Mouse (Mus musculus): ENCODE results near the gene Asic1. TPM values are rescaled to one million over a fixed set of nuclear protein-coding genes. Genes with fewer than 3 reads are reported as not detected.

Gene Asic1
- total and polyA plus RNA-seq, 3 experiments: 0.08 to 1.0 TPM; not detected in 1

GRCm38 (mm10) chr15:99715361-99715865 is 45.2 kb downstream of the Asic1 start (continued):
- TF ChIP-seq NRF1 (IDR thresholded peaks at IDR 0.05; ENCODE audit: insufficient read depth, low read depth, low read length, poor library complexity, severe bottlenecking) (no peak), ELF1 (IDR thresholded peaks at IDR 0.05; ENCODE audit: low read depth, low read length) (no peak)

GRCm38 (mm10) chr15:99715982-99716746 is 46.0 kb downstream of the Asic1 start:
- H3K9ac ChIP-seq (ENCODE audit: control insufficient read depth, low read depth, low read length, poor library complexity, severe bottlenecking): no peak overlapping the region
- TF ChIP-seq E2F4 (IDR thresholded peaks at IDR 0.05; ENCODE audit: borderline replicate concordance, low read depth, low read length): no peak
- no peak for TF ChIP-seq MAZ (IDR thresholded peaks at IDR 0.05; ENCODE audit: low read depth, low read length)
- no peak for TF ChIP-seq SIN3A (IDR thresholded peaks at IDR 0.05; ENCODE audit: low read length)
- TF ChIP-seq USF1 (IDR thresholded peaks at IDR 0.05; ENCODE audit: low read depth, low read length): no peak
- TF ChIP-seq ZMIZ1 (IDR thresholded peaks at IDR 0.05; ENCODE audit: low read depth, low read length): no peak
- no peak for TF ChIP-seq MAX (IDR thresholded peaks at IDR 0.05; ENCODE audit: low read length)
- no peak for TF ChIP-seq ELF1 (IDR thresholded peaks at IDR 0.05; ENCODE audit: low read depth, low read length)
- no peak for TF ChIP-seq GATA1 (IDR thresholded peaks at IDR 0.05; ENCODE audit: low read depth, low read length)

GRCm38 (mm10) chr15:99716814-99717213 is 46.6 kb downstream of the Asic1 start:
- Histone ChIP-seq H3K27me3 (ENCODE audit: control insufficient read depth in 1 of 2, insufficient read depth in 2 of 2, low read length in 2 of 2) (no peaks in the 10 kb centered on the region), H3K4me3 (ENCODE audit: control insufficient read depth in 1 of 2, insufficient read depth in 1 of 2, low read depth in 2 of 2, low read length in 2 of 2) (no peak overlapping the region), H3K36me3 (ENCODE audit: control insufficient read depth in 1 of 2, insufficient read depth in 2 of 2, low read length in 2 of 2) (peaks cover 0 to 10% of the 10 kb centered on the region in 2 experiments; a peak in 2 of 4 replicates), H3K27ac (ENCODE audit: control insufficient read depth, low read depth, low read length) (no peak overlapping the region), H3K9me3 (replicated peaks; ENCODE audit: insufficient read depth, low read length) (no peaks in the 10 kb centered on the region), H3K9ac (ENCODE audit: control insufficient read depth, low read depth, low read length, poor library complexity, severe bottlenecking) (no peak overlapping the region), H3K79me2 (ENCODE audit: control insufficient read depth, insufficient read depth, low read length, poor library complexity) (no peaks in the 10 kb centered on the region), H3K4me1 (ENCODE audit: control insufficient read depth in 1 of 2, insufficient read depth in 2 of 2, low read length in 2 of 2) (peaks cover 2 to 12% of the 10 kb centered on the region in 2 experiments)
- TF ChIP-seq UBTF (IDR thresholded peaks at IDR 0.05; ENCODE audit: borderline replicate concordance, insufficient read depth, low read depth, low read length): no peak
- TF ChIP-seq USF1 (IDR thresholded peaks at IDR 0.05; ENCODE audit: low read depth, low read length): no peak
- no peak for TF ChIP-seq POLR2A (IDR thresholded peaks at IDR 0.05; ENCODE audit: control insufficient read depth in 1 of 2, insufficient read depth in 1 of 2, low read depth in 1 of 2, low read length in 2 of 2, poor library complexity in 1 of 2)
- no peak for TF ChIP-seq ZMIZ1 (IDR thresholded peaks at IDR 0.05; ENCODE audit: low read depth, low read length)
- no peak for TF ChIP-seq E2F4 (IDR thresholded peaks at IDR 0.05; ENCODE audit: borderline replicate concordance, low read depth, low read length)
- no peak for TF ChIP-seq MXI1 (IDR thresholded peaks at IDR 0.05; ENCODE audit: low read depth, low read length)
- no peak for TF ChIP-seq JUND (IDR thresholded peaks at IDR 0.05; ENCODE audit: low read depth, low read length)
- no peak for TF ChIP-seq RAD21 (IDR thresholded peaks at IDR 0.05; ENCODE audit: low read depth, low read length)
- no peak for TF ChIP-seq MEF2A (IDR thresholded peaks at IDR 0.05; ENCODE audit: extremely low read depth, insufficient replicate concordance, low read depth, low read length, poor library complexity, severe bottlenecking)
- TF ChIP-seq HCFC1 (IDR thresholded peaks at IDR 0.05; ENCODE audit: low read depth, low read length): no peak
- TF ChIP-seq ELF1 (IDR thresholded peaks at IDR 0.05; ENCODE audit: low read depth, low read length): no peak
- TF ChIP-seq ETS1 (IDR thresholded peaks at IDR 0.05; ENCODE audit: low read depth, low read length): no peak
- TF ChIP-seq ZNF384 (IDR thresholded peaks at IDR 0.05; ENCODE audit: low read depth, low read length): no peak
- TF ChIP-seq POLR2AphosphoS5 (IDR thresholded peaks at IDR 0.05; ENCODE audit: borderline replicate concordance, low read depth, low read length): no peak
- no peak for TF ChIP-seq GABPA (IDR thresholded peaks at IDR 0.05; ENCODE audit: low read depth, low read length)
- no peak for TF ChIP-seq KAT2A (conservative IDR thresholded peaks at IDR 0.05; ENCODE audit: low read depth, low read length)
- no peak for TF ChIP-seq GATA1 (IDR thresholded peaks at IDR 0.05; ENCODE audit: low read depth, low read length)
- no peak for TF ChIP-seq BHLHE40 (IDR thresholded peaks at IDR 0.05; ENCODE audit: borderline replicate concordance, low read depth, low read length)
- no peak for TF ChIP-seq MYC (IDR thresholded peaks at IDR 0.05; ENCODE audit: low read depth, low read length)
- TF ChIP-seq TBP (IDR thresholded peaks at IDR 0.05; ENCODE audit: low read depth, low read length): no peak
- DNase-seq (ENCODE audit: low read depth, low spot score): no peak

More at GRCm38 (mm10) chr15:99715982-99716746, 46.0 kb downstream of the Asic1 start:
- Histone ChIP-seq H3K9me3 (replicated peaks; ENCODE audit: insufficient read depth, low read length) (no peaks in the 10 kb centered on the region), H3K27ac (ENCODE audit: control insufficient read depth, low read depth, low read length) (no peak overlapping the region), H3K4me1 (ENCODE audit: control insufficient read depth in 1 of 2, insufficient read depth in 2 of 2, low read length in 2 of 2) (peaks cover 2 to 12% of the 10 kb centered on the region in 2 experiments), H3K36me3 (ENCODE audit: control insufficient read depth in 1 of 2, insufficient read depth in 2 of 2, low read length in 2 of 2) (peaks cover 0 to 10% of the 10 kb centered on the region in 2 experiments; a peak in 2 of 4 replicates), H3K4me3 (ENCODE audit: control insufficient read depth in 1 of 2, insufficient read depth in 1 of 2, low read depth in 2 of 2, low read length in 2 of 2) (no peak overlapping the region), H3K79me2 (ENCODE audit: control insufficient read depth, insufficient read depth, low read length, poor library complexity) (no peaks in the 10 kb centered on the region), H3K27me3 (ENCODE audit: control insufficient read depth in 1 of 2, insufficient read depth in 2 of 2, low read length in 2 of 2) (no peaks in the 10 kb centered on the region)
- DNase-seq (ENCODE audit: low read depth, low spot score): no peak

Measured in MEL (cell line).